Mouse (Mus musculus) stomach, embryonic 14.5 days (tissue): ENCODE results near the gene Qser1. TPM values are rescaled to one million over a fixed set of nuclear protein-coding genes. Genes with fewer than 3 reads are reported as not detected.
"Not testable (repeated sequence)": the region's sequence is repeated elsewhere in the genome, so short reads cannot be mapped to it uniquely, and the experiment has no call there.

Experiments
- ATAC-seq: fragments of 200-750 bp; cut with Nextera tagmentation; 2 replicates; pipeline ENCODE4 v1.8.0; 2017; ENCODE audit warnings: low read depth, moderate TSS enrichment; ENCODE audit not compliant: insufficient number of reproducible peaks, insufficient read depth, low FRiP score
- H3K27ac ChIP-seq: fragments of 300-500 bp; sonication (generic); 2 replicates; pipeline ENCODE4 v1.5.1; 2014; ENCODE audit warnings: mild to moderate bottlenecking, low read length, moderate library complexity, mixed read lengths
- H3K27me3 ChIP-seq: fragments of 300-500 bp; sonication (generic); 2 replicates; pipeline ENCODE4 v1.6.1; 2014; ENCODE audit warnings: low read length, control low read depth, mixed read lengths; ENCODE audit not compliant: control insufficient read depth, insufficient read depth
- H3K36me3 ChIP-seq: fragments of 300-500 bp; sonication (generic); 2 replicates; pipeline ENCODE4 v1.6.1; 2014; ENCODE audit warnings: mild to moderate bottlenecking, control low read depth, low read length, moderate library complexity, mixed read lengths; ENCODE audit not compliant: control insufficient read depth, insufficient read depth
- H3K4me1 ChIP-seq: fragments of 300-500 bp; sonication (generic); 2 replicates; pipeline ENCODE4 v1.6.1; 2014; ENCODE audit warnings: low read length, control low read depth, mixed read lengths; ENCODE audit not compliant: control insufficient read depth, insufficient read depth
- H3K4me2 ChIP-seq: fragments of 300-500 bp; sonication (generic); replicated peaks from 2 replicates; pipeline ENCODE4 v1.6.1; 2014; ENCODE audit warnings: low read depth, low read length, control low read depth
- H3K4me3 ChIP-seq: fragments of 300-500 bp; sonication (generic); 2 replicates; pipeline ENCODE4 v1.5.1; 2014; ENCODE audit warnings: low read depth, low read length, control low read depth
- H3K9ac ChIP-seq: fragments of 300-500 bp; sonication (generic); replicated peaks from 2 replicates; pipeline ENCODE4 v1.6.1; 2014; ENCODE audit warnings: low read depth, mild to moderate bottlenecking, control low read depth, low read length, moderate library complexity, mixed read lengths
- H3K9me3 ChIP-seq: fragments of 300-500 bp; sonication (generic); 2 replicates; pipeline ENCODE4 v1.6.1; 2016; ENCODE audit warnings: low read depth, low read length, control low read depth; ENCODE audit not compliant: control insufficient read depth
- WGBS: fragments of 180-500 bp; shearing (Covaris S2); extraction: QIAGEN DNeasy Blood & Tissue Kit; methylation state at CpG from one replicate; pipeline ENCODE4 v1.1.7; 2014; 5-methylcytosine and 5-hydroxymethylcytosine counted together
- polyA plus RNA-seq: library from polyadenylated mRNA; unstranded; fragments of >200 nt; fragmentation: Nextera tagmentation; extraction: Ambion mirVana; gene quantifications from 2 replicates; pipeline ENCODE4 v1.2.1, GENCODE M21; 2014

Gene Qser1
- polyA plus RNA-seq = 18.9 and 19.7 TPM in 2 replicates

- no peaks in the 10 kb centered on the region for H3K36me3 ChIP-seq
- peak within 1 kb of the TSS; percentile 76 for H3K4me2 ChIP-seq
- peak within 1 kb of the TSS; percentile 97 for H3K27ac ChIP-seq
- no peaks in the 10 kb centered on the region for H3K9me3 ChIP-seq
- peak within 1 kb of the TSS; percentile 87 for H3K4me3 ChIP-seq
- no peaks in the 10 kb centered on the region for H3K27me3 ChIP-seq
- H3K9ac ChIP-seq = peak within 1 kb of the TSS; percentile 81
- WGBS = under 1% methylated on average over 40 of the region's 50 CpGs
- peak; percentile 56 for ATAC-seq
- no peaks in the 10 kb centered on the region for H3K4me1 ChIP-seq
Measured at GRCm38 (mm10) chr2:104816371-104816827, at the start of gene Qser1. Gene Qser1 (minus strand): TSS chr2:104816760.

GRCm38 (mm10) chr2:104864176-104864860 is 47.8 kb upstream of the Qser1 start:
- no peak for ATAC-seq
- H3K36me3 ChIP-seq = no peaks in the 10 kb centered on the region
- no peaks in the 10 kb centered on the region for H3K4me1 ChIP-seq
- H3K27me3 ChIP-seq = no peaks in the 10 kb centered on the region
- no peaks in the 10 kb centered on the region for H3K9me3 ChIP-seq
- WGBS = 83% methylated on average over 4 of the region's 4 CpGs
- H3K27ac ChIP-seq = no peak overlapping the region
- H3K4me2 ChIP-seq = no peak overlapping the region
- H3K9ac ChIP-seq = no peak overlapping the region
- no peak overlapping the region for H3K4me3 ChIP-seq

GRCm38 (mm10) chr2:104860426-104860825 is 43.9 kb upstream of the Qser1 start:
- H3K27me3 ChIP-seq = no peaks in the 10 kb centered on the region
- H3K36me3 ChIP-seq = no peaks in the 10 kb centered on the region
- 78% methylated on average over 10 of the region's 10 CpGs for WGBS
- no peak overlapping the region for H3K9ac ChIP-seq
- no peak for ATAC-seq
- H3K9me3 ChIP-seq = no peaks in the 10 kb centered on the region
- no peaks in the 10 kb centered on the region for H3K4me1 ChIP-seq
- no peak overlapping the region for H3K4me3 ChIP-seq
- H3K4me2 ChIP-seq = no peak overlapping the region
- H3K27ac ChIP-seq = no peak overlapping the region

- 0 out of 2 replicates have a peak, but pooled peaks have one; percentile 37 for ATAC-seq
- no peaks in the 10 kb centered on the region for H3K4me1 ChIP-seq
- H3K9me3 ChIP-seq = no peaks in the 10 kb centered on the region
- no peaks in the 10 kb centered on the region for H3K36me3 ChIP-seq
- 54% methylated on average over 5 of the region's 5 CpGs for WGBS
- H3K4me3 ChIP-seq = no peak overlapping the region
- H3K27me3 ChIP-seq = no peaks in the 10 kb centered on the region
- no peak overlapping the region for H3K9ac ChIP-seq
- no peak overlapping the region for H3K27ac ChIP-seq
- no peak overlapping the region for H3K4me2 ChIP-seq
Measured at GRCm38 (mm10) chr2:104859060-104859459, 42.5 kb upstream of the Qser1 start.

GRCm38 (mm10) chr2:104858083-104858482 is 41.5 kb upstream of the Qser1 start:
- H3K4me1 ChIP-seq, H3K9me3 ChIP-seq, H3K36me3 ChIP-seq, H3K4me2 ChIP-seq, H3K4me3 ChIP-seq, H3K27me3 ChIP-seq, H3K27ac ChIP-seq, ATAC-seq, H3K9ac ChIP-seq: not testable (repeated sequence)
- WGBS = 92% methylated on average over 3 of the region's 3 CpGs

DNA sequence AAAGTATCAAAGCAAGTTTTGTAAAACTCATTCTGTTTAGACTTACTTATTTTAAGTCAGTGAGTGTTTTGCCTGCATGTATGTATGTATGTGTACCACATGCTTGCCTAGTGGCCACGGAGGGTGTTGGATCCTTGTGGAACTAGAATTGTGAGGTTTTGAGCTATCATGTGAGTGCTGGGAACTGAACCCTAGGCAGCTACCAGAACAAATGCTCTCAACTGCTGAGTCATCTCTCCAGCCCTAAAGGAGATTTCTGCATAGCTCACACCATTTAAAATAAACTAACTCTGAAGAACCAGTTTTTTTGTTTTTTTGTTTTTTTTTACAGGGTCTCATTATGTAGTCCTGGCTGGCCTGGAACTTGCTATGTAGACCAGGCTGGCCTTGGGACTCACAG is 39.7 kb upstream of the Qser1 start:
- Histone ChIP-seq H3K4me3 (no peak overlapping the region), H3K4me1 (no peaks in the 10 kb centered on the region), H3K36me3 (no peaks in the 10 kb centered on the region), H3K27me3 (no peaks in the 10 kb centered on the region), H3K27ac (no peak overlapping the region), H3K4me2 (no peak overlapping the region), H3K9me3 (no peaks in the 10 kb centered on the region), H3K9ac (no peak overlapping the region)
- WGBS = 42% methylated on average over 1 of the region's 1 CpGs
- no peak for ATAC-seq

DNA sequence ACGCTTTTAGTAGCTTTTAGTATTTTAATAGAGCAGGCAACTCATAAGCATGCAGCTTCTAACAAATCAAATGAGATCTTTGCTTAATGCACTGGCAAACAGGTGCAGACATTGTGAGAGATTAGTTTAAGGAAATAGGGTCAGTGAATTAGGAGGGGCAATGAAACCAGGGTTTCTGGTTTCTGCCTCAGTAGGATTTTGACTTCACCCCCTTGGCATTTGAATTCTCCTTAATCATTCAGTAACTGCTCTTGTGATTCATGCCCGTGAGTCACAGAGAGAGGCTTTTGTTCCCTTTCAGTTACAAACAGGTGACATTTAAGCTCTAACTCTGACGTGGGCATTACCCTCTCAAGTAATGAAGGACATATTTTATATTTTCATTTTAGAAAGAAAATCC is 39.2 kb upstream of the Qser1 start:
- no peaks in the 10 kb centered on the region for H3K4me1 ChIP-seq
- H3K9ac ChIP-seq = no peak overlapping the region
- no peak for ATAC-seq
- no peaks in the 10 kb centered on the region for H3K36me3 ChIP-seq
- H3K27me3 ChIP-seq = no peaks in the 10 kb centered on the region
- H3K4me3 ChIP-seq = no peak overlapping the region
- WGBS = 28% methylated on average over 3 of the region's 3 CpGs
- no peak overlapping the region for H3K4me2 ChIP-seq
- no peaks in the 10 kb centered on the region for H3K9me3 ChIP-seq
- H3K27ac ChIP-seq = peak overlapping the region; percentile 27; the same call in 1 of the 2 replicates

GRCm38 (mm10) chr2:104854836-104855235 is 38.3 kb upstream of the Qser1 start:
- H3K4me2 ChIP-seq = no peak overlapping the region
- no peaks in the 10 kb centered on the region for H3K27me3 ChIP-seq
- H3K9me3 ChIP-seq = no peaks in the 10 kb centered on the region
- H3K4me3 ChIP-seq = no peak overlapping the region
- WGBS = 69% methylated on average over 1 of the region's 1 CpGs
- H3K27ac ChIP-seq = no peak overlapping the region
- ATAC-seq = no peak
- no peaks in the 10 kb centered on the region for H3K36me3 ChIP-seq
- no peak overlapping the region for H3K9ac ChIP-seq
- H3K4me1 ChIP-seq = no peaks in the 10 kb centered on the region

DNA sequence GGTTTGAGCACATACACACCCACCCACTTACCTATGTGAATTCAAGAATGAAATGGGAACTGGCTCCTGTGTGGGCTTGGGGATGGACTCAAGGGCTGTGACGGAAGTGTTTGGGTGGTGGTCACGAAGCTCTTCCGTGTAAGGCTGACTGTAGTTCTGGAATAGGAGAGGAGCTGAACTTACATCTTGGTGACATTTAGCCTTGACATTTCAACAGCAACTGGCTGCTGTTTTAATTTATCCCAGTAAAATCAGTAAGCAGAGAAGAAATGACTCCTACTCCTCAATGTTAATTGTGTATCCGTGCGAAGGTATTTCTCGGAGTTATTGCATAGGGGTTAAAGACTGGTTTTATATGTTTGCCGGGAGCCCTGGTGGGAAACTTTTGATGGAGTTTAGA is 36.0 kb upstream of the Qser1 start:
- H3K4me1 ChIP-seq = no peaks in the 10 kb centered on the region; the same call in 1 of the 2 replicates
- no peaks in the 10 kb centered on the region for H3K9me3 ChIP-seq
- no peak overlapping the region for H3K4me3 ChIP-seq
- H3K36me3 ChIP-seq = no peaks in the 10 kb centered on the region
- H3K4me2 ChIP-seq = no peak overlapping the region
- ATAC-seq = no peak
- no peak overlapping the region for H3K9ac ChIP-seq
- H3K27me3 ChIP-seq = 0 out of 2 replicates have a peak, but pooled peaks cover 3% of the 10 kb centered on the region
- WGBS = 89% methylated on average over 7 of the region's 7 CpGs
- no peak overlapping the region for H3K27ac ChIP-seq
